Mouse (Mus musculus) kidney, postnatal 25 days (tissue): ENCODE measurements around the gene Ppa2.

ENCODE experiments used
- DNase-seq, 2 experiments: peaks; one replicate each; pipeline ENCODE4 v3.0.0; 2021; ENCODE audit warnings: mixed read lengths in 2 of 2

The Ppa2 gene

GRCm38 (mm10) chr3:133331184-133331866 lies 21.4 kb downstream of the Ppa2 start:
- DNase-seq: no peak

GRCm38 (mm10) chr3:133332280-133332679 lies 22.4 kb downstream of the Ppa2 start:
- no peak for DNase-seq

DNA sequence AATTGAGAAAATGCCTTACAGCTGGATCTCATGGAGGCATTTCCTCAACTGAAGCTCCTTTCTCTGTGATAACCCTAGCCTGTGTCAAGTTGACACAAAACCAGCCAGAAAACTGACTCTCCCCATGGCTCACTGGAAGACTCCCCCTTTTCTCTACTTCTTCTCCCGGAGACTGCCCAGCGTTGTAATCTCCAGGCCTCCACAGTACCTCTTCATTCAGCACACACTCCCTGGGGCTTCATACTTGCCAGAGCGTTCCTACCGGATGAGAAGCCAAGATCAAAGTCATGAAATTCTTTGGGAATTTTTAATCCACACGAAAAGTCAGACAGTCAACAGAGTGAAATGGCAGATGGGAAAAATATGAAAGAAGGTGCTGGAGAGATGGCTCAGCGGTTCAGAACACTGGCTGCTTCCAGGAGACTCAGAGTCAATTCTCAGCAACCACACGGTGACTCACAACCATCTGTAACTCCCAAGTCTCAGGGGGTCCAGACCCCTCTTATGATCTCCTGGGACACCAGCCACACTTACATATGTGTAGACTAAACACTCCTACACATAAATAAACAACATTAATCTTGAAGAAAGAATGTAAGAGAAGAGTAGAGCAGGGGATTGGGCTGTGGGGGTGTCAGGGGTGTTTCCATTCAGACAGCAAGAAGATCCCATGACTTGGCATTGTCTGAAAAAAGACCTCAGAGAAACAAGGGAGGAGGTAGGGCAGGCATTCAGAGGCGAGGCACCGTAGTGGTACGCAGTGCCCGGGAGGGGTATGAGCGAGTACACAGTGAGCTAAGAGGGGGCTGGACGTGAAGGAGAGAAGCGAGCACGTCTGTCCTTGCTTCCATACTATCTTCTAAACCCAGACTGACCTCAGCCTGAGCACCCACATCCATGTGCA lies 23.6 kb downstream of the Ppa2 start:
- DNase-seq: no peak

GRCm38 (mm10) chr3:133334691-133335090 lies 24.8 kb downstream of the Ppa2 start:
- no peak for DNase-seq

- no peak for DNase-seq
Measured at GRCm38 (mm10) chr3:133335166-133335565, 25.3 kb downstream of the Ppa2 start.

GRCm38 (mm10) chr3:133336400-133336799 lies 26.5 kb downstream of the Ppa2 start:
- no peak for DNase-seq

GRCm38 (mm10) chr3:133338851-133339356 lies 29.0 kb downstream of the Ppa2 start:
- DNase-seq: no peak

- peak; percentile 38 to 54 for DNase-seq
Measured at GRCm38 (mm10) chr3:133339411-133339823, 29.5 kb downstream of the Ppa2 start.

GRCm38 (mm10) chr3:133341106-133341505 lies 31.2 kb downstream of the Ppa2 start:
- no peak for DNase-seq

GRCm38 (mm10) chr3:133347535-133347934 lies 37.6 kb downstream of the Ppa2 start:
- DNase-seq: peak in 1 of 2 experiments; percentile 10

DNA sequence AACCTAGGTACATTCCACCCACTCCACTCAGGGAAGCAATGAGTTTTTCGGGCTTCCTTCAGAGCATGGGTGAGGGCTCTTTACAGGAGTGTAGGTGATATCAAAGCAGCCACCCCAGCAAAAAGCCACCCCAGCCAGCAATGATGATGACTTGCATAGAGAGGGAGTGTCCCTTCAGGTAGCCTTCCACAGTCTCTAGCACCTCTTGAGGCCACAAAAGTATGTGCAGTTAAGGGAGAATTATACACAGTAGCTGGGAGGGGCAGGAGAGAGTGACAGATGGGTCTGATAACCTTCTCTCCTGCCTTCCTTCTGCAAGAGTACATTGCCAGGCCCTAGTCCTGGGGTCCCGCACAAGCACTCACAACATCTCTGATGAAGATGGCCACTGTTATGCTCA lies 38.9 kb downstream of the Ppa2 start:
- DNase-seq: no peak

- DNase-seq: no peak
Measured at GRCm38 (mm10) chr3:133357426-133357974, 47.6 kb downstream of the Ppa2 start.

- DNase-seq: no peak
Measured at GRCm38 (mm10) chr3:133357977-133358376, 48.1 kb downstream of the Ppa2 start.

GRCm38 (mm10) chr3:133361406-133361805 lies 51.5 kb downstream of the Ppa2 start:
- no peak for DNase-seq

DNA sequence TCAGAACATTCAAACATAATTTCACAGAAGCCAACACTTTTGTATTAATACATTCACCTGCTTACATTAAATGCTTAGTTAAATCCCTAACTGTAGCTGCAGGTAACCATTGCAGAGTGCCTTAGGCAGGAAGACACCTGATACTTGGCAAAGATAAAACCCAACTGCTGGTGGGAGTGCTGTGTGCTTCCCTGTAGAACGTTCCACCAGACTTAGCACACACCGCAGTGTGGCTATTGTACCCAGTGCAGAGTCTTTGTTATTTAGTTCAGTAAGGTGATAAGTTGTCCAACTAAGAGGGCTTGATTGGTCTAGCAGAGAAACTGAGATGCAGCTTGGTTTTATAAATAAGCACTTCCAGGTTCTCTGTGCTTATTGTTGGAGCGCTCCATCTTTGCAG lies 54.2 kb downstream of the Ppa2 start:
- DNase-seq: no peak

DNA sequence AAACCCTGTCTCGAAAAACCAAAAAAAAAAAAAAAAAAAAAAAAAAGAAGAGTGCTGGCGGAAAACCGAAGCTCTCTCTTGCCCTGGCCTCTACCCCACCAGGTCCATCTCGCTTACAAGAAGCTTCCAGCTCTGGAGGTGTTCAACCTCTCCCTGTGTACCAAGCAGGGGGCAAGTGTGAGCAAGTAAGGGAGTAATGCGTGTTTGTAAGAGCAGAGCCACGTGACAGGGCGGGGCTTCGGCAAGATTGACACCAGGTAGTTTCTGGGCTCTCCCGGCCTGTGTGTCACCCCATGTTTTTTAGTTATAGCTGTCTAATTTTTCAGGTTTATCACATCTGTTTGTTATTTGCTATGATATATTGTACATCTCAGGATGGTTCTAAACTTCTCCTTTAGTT lies 56.2 kb downstream of the Ppa2 start:
- DNase-seq: no peak

- DNase-seq: no peak
Measured at GRCm38 (mm10) chr3:133378174-133378573, 68.3 kb downstream of the Ppa2 start.

GRCm38 (mm10) chr3:133379997-133380396 lies 70.1 kb downstream of the Ppa2 start:
- no peak for DNase-seq

DNA sequence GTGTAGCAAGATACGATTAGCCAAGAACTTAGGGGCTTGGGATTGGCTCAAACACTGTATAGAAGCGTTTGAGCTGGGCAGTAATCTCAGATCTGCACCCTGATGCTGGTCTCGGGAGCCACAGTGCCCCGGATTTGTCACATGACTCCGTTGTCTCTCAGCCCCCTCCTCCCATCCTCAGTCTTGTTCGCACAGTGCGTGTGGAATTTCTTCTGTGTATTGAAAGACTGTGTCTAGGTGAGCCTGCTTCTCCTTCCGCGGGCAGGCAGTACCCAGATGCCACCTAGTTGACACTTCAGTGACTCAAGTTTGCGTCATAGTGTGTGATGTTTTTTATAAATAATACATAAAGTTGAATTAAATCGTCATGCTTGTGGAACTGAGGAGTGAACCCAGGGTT lies 71.6 kb downstream of the Ppa2 start:
- no peak for DNase-seq

DNA sequence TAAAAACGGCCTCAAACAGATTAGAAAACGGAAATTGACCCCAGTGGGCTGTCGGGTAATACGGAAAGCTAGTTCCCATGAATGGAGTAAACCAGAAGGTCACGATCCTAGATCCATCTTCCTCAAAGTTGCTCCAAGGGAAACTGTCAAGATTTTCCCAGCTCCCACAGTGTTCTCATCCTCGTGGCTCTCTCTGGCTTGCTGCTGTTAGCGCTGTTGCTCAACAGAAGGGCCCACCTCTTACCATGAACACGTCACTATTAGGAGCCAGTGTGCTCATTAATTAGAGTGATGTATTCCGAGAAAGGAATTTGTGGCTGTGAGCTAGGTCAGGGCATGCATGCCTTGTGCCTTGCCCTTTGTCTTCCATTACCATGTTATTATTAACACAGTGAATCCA lies 72.2 kb downstream of the Ppa2 start:
- DNase-seq: no peak

DNA sequence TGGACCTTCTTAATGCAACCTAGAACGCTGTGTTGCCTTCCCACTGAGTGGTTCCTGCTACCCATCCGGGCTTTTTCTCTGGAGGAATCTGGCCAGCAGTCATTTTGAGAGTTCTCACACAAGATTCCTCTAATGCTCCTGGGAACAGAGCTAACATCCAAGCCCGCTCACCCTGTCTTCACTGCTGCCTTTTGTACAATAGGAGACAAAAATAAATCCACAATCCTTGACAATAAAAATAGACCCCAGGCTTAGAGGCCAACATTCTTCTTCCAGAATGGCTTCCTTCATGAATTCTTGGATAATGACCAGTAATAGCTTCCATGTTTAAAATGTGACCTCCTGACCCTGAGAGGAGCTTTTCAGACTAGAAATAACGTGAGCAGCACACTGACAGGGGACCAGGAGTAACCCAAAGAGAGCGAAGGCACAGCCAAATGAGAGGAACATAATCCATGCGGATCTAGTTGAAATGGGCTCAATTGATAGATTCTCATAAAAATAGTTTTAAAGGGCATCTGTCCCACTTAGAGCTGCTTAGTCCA lies 74.3 kb downstream of the Ppa2 start:
- no peak for DNase-seq

- no peak for DNase-seq
Measured at GRCm38 (mm10) chr3:133387283-133387682, 77.4 kb downstream of the Ppa2 start.

DNA sequence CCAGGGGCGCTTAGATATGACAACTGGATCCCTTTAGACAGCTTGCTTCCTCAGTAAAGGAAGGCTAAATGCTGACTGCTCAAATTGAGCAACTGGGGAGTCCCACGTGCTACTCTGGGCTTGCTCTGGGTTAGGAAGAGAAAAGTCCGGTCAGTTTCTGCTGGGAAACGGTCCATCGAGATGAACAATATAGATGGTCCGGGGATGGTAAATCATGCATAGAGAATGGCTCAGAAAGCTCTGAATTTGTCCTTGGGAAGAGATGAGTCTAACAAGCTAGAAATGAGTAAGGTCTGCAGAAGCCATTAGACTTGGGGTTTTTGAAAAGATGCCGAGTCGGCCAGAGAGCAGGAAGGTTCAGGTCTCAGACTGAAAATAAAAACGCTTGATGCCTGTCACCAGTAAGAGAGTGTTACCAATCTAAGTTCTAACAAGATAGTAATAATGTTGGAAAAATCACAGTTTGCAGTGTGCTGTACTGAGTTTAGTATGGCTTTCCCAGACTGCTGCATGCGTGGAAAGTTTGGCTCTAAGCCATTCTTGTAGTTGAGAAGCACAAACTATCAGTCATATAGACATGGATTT lies 80.0 kb downstream of the Ppa2 start:
- no peak for DNase-seq
